Mouse (Mus musculus) CH12.LX (cell line): ENCODE measurements around the gene Efcab2. TPM values are rescaled to one million over a fixed set of nuclear protein-coding genes. Genes with fewer than 3 reads are reported as not detected.

Source experiments
- DNase-seq: peaks from one replicate; pipeline ENCODE4 v3.0.0-alpha.2; 2013; ENCODE audit errors: extremely low read depth
- H3K27ac ChIP-seq: 2 replicates; pipeline ENCODE4 v1.5.1; 2012; ENCODE audit warnings: low read depth, mild to moderate bottlenecking, control low read depth, moderate library complexity; ENCODE audit not compliant: insufficient read depth
- H3K27me3 ChIP-seq: replicated peaks from 2 replicates; pipeline ENCODE3; 2012; ENCODE audit warnings: inconsistent platforms
- H3K36me3 ChIP-seq, 2 experiments: replicated peaks in 1 of 2; 2 replicates each; pipeline versions ENCODE3 to v1.6.1; 2012; ENCODE audit warnings: inconsistent platforms in 1 of 2, low read length in 1 of 2, mild to moderate bottlenecking in 1 of 2, mixed read lengths in 1 of 2, moderate library complexity in 1 of 2; ENCODE audit not compliant: control insufficient read depth in 1 of 2, insufficient read depth in 1 of 2
- H3K4me1 ChIP-seq, 2 experiments: 2 replicates each; pipeline ENCODE4 v1.6.1; 2012; ENCODE audit warnings: inconsistent platforms in 1 of 2, moderate library complexity in 1 of 2; ENCODE audit not compliant: insufficient read depth in 2 of 2, control insufficient read depth in 1 of 2
- H3K4me2 ChIP-seq: 2 replicates; pipeline ENCODE4 v1.6.1; 2012; ENCODE audit warnings: low read depth, mild to moderate bottlenecking, control low read depth; ENCODE audit not compliant: poor library complexity, insufficient read depth, severe bottlenecking
- H3K4me3 ChIP-seq, 3 experiments: fragments of 150-350 bp in 1 of 3; sonication (generic) in 1 of 3; replicated peaks in 1 of 3; 2 replicates each; pipeline versions ENCODE3 to v1.5.1; 2011 to 2012; ENCODE audit warnings: low read depth in 2 of 3, low read length in 2 of 3, mild to moderate bottlenecking in 2 of 3, moderate library complexity in 2 of 3, control low read depth in 1 of 3, improper control_type of control experiment in 1 of 3, inconsistent platforms in 1 of 3, mixed read lengths in 1 of 3; ENCODE audit not compliant: poor library complexity in 1 of 3
- H3K79me2 ChIP-seq: replicated peaks from 2 replicates; pipeline ENCODE4 v1.6.1; 2012; ENCODE audit warnings: mild to moderate bottlenecking, moderate library complexity; ENCODE audit not compliant: control insufficient read depth, poor library complexity, insufficient read depth, severe bottlenecking; ENCODE audit errors: extremely low read depth
- H3K9ac ChIP-seq: 2 replicates; pipeline ENCODE4 v1.6.1; 2012; ENCODE audit warnings: low read depth, mild to moderate bottlenecking, control low read depth, moderate library complexity; ENCODE audit not compliant: insufficient read depth
- H3K9me3 ChIP-seq: replicated peaks from 2 replicates; pipeline ENCODE3; 2012; ENCODE audit warnings: low read length, inconsistent platforms, mixed read lengths
- CHD1 ChIP-seq: IDR thresholded peaks from 2 replicates; pipeline ENCODE4 v1.6.1; 2012; ENCODE audit warnings: low read depth, low read length, improper control_type of control experiment, inconsistent platforms
- E2F4 ChIP-seq: IDR thresholded peaks from 2 replicates; pipeline ENCODE4 v1.6.1; 2011; ENCODE audit warnings: low read depth, low read length, improper control_type of control experiment; ENCODE audit not compliant: insufficient replicate concordance
- ETS1 ChIP-seq: conservative IDR thresholded peaks from 2 replicates; pipeline ENCODE4 v1.6.1; 2012; ENCODE audit warnings: low read depth, mild to moderate bottlenecking, inconsistent platforms, low read length, improper control_type of control experiment, moderate library complexity
- GABPA ChIP-seq: IDR thresholded peaks from 2 replicates; pipeline ENCODE4 v1.6.1; 2012; ENCODE audit warnings: low read depth, low read length, improper control_type of control experiment, inconsistent platforms; ENCODE audit not compliant: insufficient replicate concordance
- JUND ChIP-seq: conservative IDR thresholded peaks from 2 replicates; pipeline ENCODE4 v1.6.1; 2011; ENCODE audit warnings: low read depth, low read length, improper control_type of control experiment
- KAT2A ChIP-seq: IDR thresholded peaks from 2 replicates; pipeline ENCODE4 v1.6.1; 2012; ENCODE audit warnings: low read length, improper control_type of control experiment, inconsistent platforms; ENCODE audit not compliant: insufficient replicate concordance
- MAFK ChIP-seq: IDR thresholded peaks from 2 replicates; pipeline ENCODE4 v1.6.1; 2011; ENCODE audit warnings: low read length, improper control_type of control experiment; ENCODE audit not compliant: insufficient replicate concordance
- MYC ChIP-seq: IDR thresholded peaks from 2 replicates; pipeline ENCODE4 v1.6.1; 2011; ENCODE audit warnings: low read depth, mild to moderate bottlenecking, improper control_type of control experiment, low read length
- NELFE ChIP-seq: IDR thresholded peaks from 2 replicates; pipeline ENCODE4 v1.6.1; 2011; ENCODE audit warnings: low read depth, low read length, improper control_type of control experiment
- RAD21 ChIP-seq: IDR thresholded peaks from 2 replicates; pipeline ENCODE4 v1.6.1; 2011; ENCODE audit warnings: low read depth, mild to moderate bottlenecking, low read length, improper control_type of control experiment, moderate library complexity
- SIN3A ChIP-seq: IDR thresholded peaks from 2 replicates; pipeline ENCODE4 v1.6.1; 2012; ENCODE audit warnings: low read length, improper control_type of control experiment, inconsistent platforms
- TBP ChIP-seq: conservative IDR thresholded peaks from 2 replicates; pipeline ENCODE4 v1.6.1; 2011; ENCODE audit warnings: low read depth, low read length, improper control_type of control experiment
- UBTF ChIP-seq: IDR thresholded peaks from 2 replicates; pipeline ENCODE4 v1.6.1; 2012; ENCODE audit warnings: low read depth, mild to moderate bottlenecking, inconsistent platforms, low read length, improper control_type of control experiment, moderate library complexity
- USF2 ChIP-seq: conservative IDR thresholded peaks from 2 replicates; pipeline ENCODE4 v1.6.1; 2011; ENCODE audit warnings: low read depth, low read length, improper control_type of control experiment
- ZMIZ1 ChIP-seq: IDR thresholded peaks from 2 replicates; pipeline ENCODE4 v1.6.1; 2012; ENCODE audit warnings: low read depth, mild to moderate bottlenecking, inconsistent platforms, low read length, improper control_type of control experiment
- ZNF384 ChIP-seq: IDR thresholded peaks from 2 replicates; pipeline ENCODE4 v1.6.1; 2012; ENCODE audit warnings: low read depth, low read length, improper control_type of control experiment, inconsistent platforms
- dilution Hi-C: fragments of 300-500 bp; cut with MboI; formaldehyde crosslinking; loops from 2 replicates; pipeline ENCODE4 v1.14.3; 2020; ENCODE audit warnings: low sequenced_read_pairs; ENCODE audit not compliant: extremely low pct_unique_long_range_greater_than_20kb, extremely low pct_ligation_motif_present
- in situ Hi-C: fragments of 300-500 bp; cut with MboI; formaldehyde crosslinking; loops from 3 replicates; pipeline ENCODE4 v1.14.3; 2019; ENCODE audit warnings: low sequenced_read_pairs, low pct_ligation_motif_present, low pct_unique_long_range_greater_than_20kb, mixed read lengths
- polyA plus RNA-seq: library from polyadenylated mRNA; unstranded; fragments of >175 nt; gene quantifications from 2 replicates; pipeline ENCODE4 v1.2.1, GENCODE M21; 2012; ENCODE audit warnings: low read depth; ENCODE audit not compliant: insufficient read length
- total RNA-seq, 2 experiments: library from RNA; depleted of rRNA; stranded (reverse); fragments of 300-350 nt in 1 of 2; fragments of >200 nt in 1 of 2; gene quantifications; 2 replicates each; pipeline ENCODE4 v1.2.3; 2012 to 2014

Efcab2 gene
- total and polyA plus RNA-seq, 3 experiments, result 1.2 to 3.2 (median 1.8) TPM

GRCm38 (mm10) chr1:178485868-178486220 lies 80.0 kb downstream of the Efcab2 start:
- Histone ChIP-seq H3K27me3 (no peaks in the 10 kb centered on the region), H3K4me2 (no peak overlapping the region), H3K36me3 (no peaks in the 10 kb centered on the region), H3K9me3 (no peaks in the 10 kb centered on the region), H3K4me1 (peaks cover 0 to 14% of the 10 kb centered on the region in 2 experiments; a peak in 2 of 4 replicates), H3K27ac (no peak overlapping the region), H3K9ac (no peak overlapping the region), H3K79me2 (no peaks in the 10 kb centered on the region), H3K4me3 (no peak overlapping the region)
- DNase-seq, result no peak
- in situ Hi-C loops (no loop called here), dilution Hi-C loops (no loop called here)
- TF ChIP-seq ETS1 (no peak), E2F4 (no peak), NELFE (no peak), CHD1 (no peak), UBTF (no peak), KAT2A (no peak), MAFK (no peak), RAD21 (no peak), GABPA (no peak), ZNF384 (no peak), USF2 (no peak)

- in situ Hi-C loops, result no loop called here
- dilution Hi-C loops, result no loop called here
- no peak for TF ChIP-seq SIN3A
- no peak for TF ChIP-seq JUND
- TF ChIP-seq TBP, result no peak
- no peak for TF ChIP-seq RAD21
- TF ChIP-seq ETS1, result no peak
- no peak for TF ChIP-seq GABPA
- TF ChIP-seq ZMIZ1, result no peak
- TF ChIP-seq MYC, result no peak
- Histone ChIP-seq H3K4me3 (no peak overlapping the region), H3K4me1 (peaks cover 0 to 14% of the 10 kb centered on the region in 2 experiments; a peak in 2 of 4 replicates), H3K9me3 (no peaks in the 10 kb centered on the region), H3K9ac (no peak overlapping the region), H3K27me3 (no peaks in the 10 kb centered on the region), H3K36me3 (no peaks in the 10 kb centered on the region), H3K27ac (no peak overlapping the region), H3K4me2 (no peak overlapping the region), H3K79me2 (no peaks in the 10 kb centered on the region)
- no peak for DNase-seq
Measured at GRCm38 (mm10) chr1:178486828-178487227, 80.9 kb downstream of the Efcab2 start.
